Mouse (Mus musculus): ENCODE measurements around the gene Gpr152. TPM values are rescaled to one million over a fixed set of nuclear protein-coding genes. Genes with fewer than 3 reads are reported as not detected.

Gpr152 gene
- polyA plus RNA-seq, 2 experiments = not detected

GRCm38 (mm10) chr19:4171393-4172290 is 32.1 kb downstream of the Gpr152 start:
- DNase-seq (ENCODE audit: low read depth in 3 of 3, low spot score in 3 of 3) (no peak), ATAC-seq (ENCODE audit: insufficient read depth) (no peak)
- 44% methylated on average over 13 of the region's 13 CpGs for WGBS (ENCODE audit: insufficient replicate concordance)
- Histone ChIP-seq H3K27ac (no peak overlapping the region), H3K9me3 (ENCODE audit: control insufficient read depth, low read length) (no peaks in the 10 kb centered on the region), H3K4me2 (ENCODE audit: low read depth) (no peak overlapping the region), H3K4me3 (ENCODE audit: insufficient read depth in 1 of 2, low read depth in 2 of 2, low read length in 2 of 2) (no peak overlapping the region), H3K36me3 (replicated peaks; ENCODE audit: control insufficient read depth, insufficient read depth, low read depth) (no peaks in the 10 kb centered on the region), H3K9ac (replicated peaks) (no peak overlapping the region), H3K27me3 (ENCODE audit: control insufficient read depth, insufficient read depth, low read length) (no peaks in the 10 kb centered on the region), H3K4me1 (replicated peaks; ENCODE audit: control insufficient read depth in 2 of 2, insufficient read depth in 2 of 2, low read length in 1 of 2) (peaks cover 4 to 12% of the 10 kb centered on the region in 2 experiments)
- no peak for TF ChIP-seq EP300 (IDR thresholded peaks at IDR 0.05; ENCODE audit: low read depth)

- Histone ChIP-seq H3K4me2 (ENCODE audit: low read depth) (no peak overlapping the region), H3K27ac (no peak overlapping the region), H3K4me1 (replicated peaks; ENCODE audit: control insufficient read depth in 2 of 2, insufficient read depth in 2 of 2, low read length in 1 of 2) (peaks cover 4 to 12% of the 10 kb centered on the region in 2 experiments), H3K4me3 (ENCODE audit: insufficient read depth in 1 of 2, low read depth in 2 of 2, low read length in 2 of 2) (no peak overlapping the region), H3K27me3 (ENCODE audit: control insufficient read depth, insufficient read depth, low read length) (no peaks in the 10 kb centered on the region), H3K36me3 (replicated peaks; ENCODE audit: control insufficient read depth, insufficient read depth, low read depth) (no peaks in the 10 kb centered on the region), H3K9ac (replicated peaks) (no peak overlapping the region), H3K9me3 (ENCODE audit: control insufficient read depth, low read length) (no peaks in the 10 kb centered on the region)
- WGBS (ENCODE audit: insufficient replicate concordance) = 60% methylated on average over 11 of the region's 11 CpGs
- no peak; the same call in 1 of the 2 replicates for TF ChIP-seq CTCF (IDR thresholded peaks at IDR 0.05; ENCODE audit: low read depth)
- TF ChIP-seq EP300 (IDR thresholded peaks at IDR 0.05; ENCODE audit: low read depth) = no peak
- ATAC-seq (ENCODE audit: insufficient read depth) (no peak), DNase-seq (ENCODE audit: low read depth in 3 of 3, low spot score in 3 of 3) (no peak)
Observed at GRCm38 (mm10) chr19:4172925-4173324, 33.3 kb downstream of the Gpr152 start.

- Histone ChIP-seq H3K4me1 (replicated peaks; ENCODE audit: control insufficient read depth in 2 of 2, insufficient read depth in 2 of 2, low read length in 1 of 2) (peaks cover 0 to 6% of the 10 kb centered on the region in 2 experiments; a peak in 1 of 4 replicates), H3K27ac (no peak within 1 kb of the TSS), H3K4me3 (ENCODE audit: insufficient read depth in 1 of 2, low read depth in 2 of 2, low read length in 2 of 2) (no peak within 1 kb of the TSS), H3K9me3 (ENCODE audit: control insufficient read depth, low read length) (no peaks in the 10 kb centered on the region), H3K4me2 (ENCODE audit: low read depth) (peak within 1 kb of the TSS; percentile 23; the same call in 1 of the 2 replicates), H3K36me3 (replicated peaks; ENCODE audit: control insufficient read depth, insufficient read depth, low read depth) (no peaks in the 10 kb centered on the region), H3K27me3 (ENCODE audit: control insufficient read depth, insufficient read depth, low read length) (no peaks in the 10 kb centered on the region), H3K9ac (replicated peaks) (no peak within 1 kb of the TSS)
- DNase-seq (ENCODE audit: low read depth in 3 of 3, low spot score in 3 of 3) (no peak), ATAC-seq (ENCODE audit: insufficient read depth) (no peak)
- WGBS (ENCODE audit: insufficient replicate concordance) = 23% methylated on average over 11 of the region's 11 CpGs
- TF ChIP-seq CTCF (IDR thresholded peaks at IDR 0.05; ENCODE audit: low read depth) (no peak), EP300 (IDR thresholded peaks at IDR 0.05; ENCODE audit: low read depth) (no peak)
Observed at GRCm38 (mm10) chr19:4175368-4175947, 35.9 kb downstream of the Gpr152 start, which contains the start of gene Carns1. Carns1 (minus strand) TSS chr19:4175479.

- peaks cover 0 to 9% of the 10 kb centered on the region in 2 experiments; a peak in 2 of 4 replicates for H3K4me1 ChIP-seq (replicated peaks; ENCODE audit: control insufficient read depth in 2 of 2, insufficient read depth in 2 of 2, low read length in 1 of 2)
- H3K27me3 ChIP-seq (ENCODE audit: control insufficient read depth, insufficient read depth, low read length) = no peaks in the 10 kb centered on the region
- 64% methylated on average over 7 of the region's 7 CpGs for WGBS (ENCODE audit: insufficient replicate concordance)
- DNase-seq (ENCODE audit: low read depth in 3 of 3, low spot score in 3 of 3) (no peak), ATAC-seq (ENCODE audit: insufficient read depth) (no peak)
- no peaks in the 10 kb centered on the region for H3K36me3 ChIP-seq (replicated peaks; ENCODE audit: control insufficient read depth, insufficient read depth, low read depth)
- no peak overlapping the region for H3K4me2 ChIP-seq (ENCODE audit: low read depth)
- no peak overlapping the region for H3K9ac ChIP-seq (replicated peaks)
- H3K27ac ChIP-seq = no peak overlapping the region
- no peaks in the 10 kb centered on the region for H3K9me3 ChIP-seq (ENCODE audit: control insufficient read depth, low read length)
- H3K4me3 ChIP-seq (ENCODE audit: insufficient read depth in 1 of 2, low read depth in 2 of 2, low read length in 2 of 2) = no peak overlapping the region
- no peak for TF ChIP-seq EP300 (IDR thresholded peaks at IDR 0.05; ENCODE audit: low read depth)
- TF ChIP-seq CTCF (IDR thresholded peaks at IDR 0.05; ENCODE audit: low read depth) = no peak
Observed at GRCm38 (mm10) chr19:4180411-4180810, 40.8 kb downstream of the Gpr152 start.

GRCm38 (mm10) chr19:4181892-4182291 is 42.3 kb downstream of the Gpr152 start:
- DNase-seq (ENCODE audit: low read depth in 3 of 3, low spot score in 3 of 3) (peak in 1 of 3 experiments; percentile 43), ATAC-seq (ENCODE audit: insufficient read depth) (no peak)
- no peaks in the 10 kb centered on the region for H3K27me3 ChIP-seq (ENCODE audit: control insufficient read depth, insufficient read depth, low read length)
- no peak overlapping the region for H3K27ac ChIP-seq
- no peak overlapping the region for H3K4me3 ChIP-seq (ENCODE audit: insufficient read depth in 1 of 2, low read depth in 2 of 2, low read length in 2 of 2)
- H3K9me3 ChIP-seq (ENCODE audit: control insufficient read depth, low read length) = no peaks in the 10 kb centered on the region
- no peak overlapping the region for H3K9ac ChIP-seq (replicated peaks)
- 33% methylated on average over 3 of the region's 3 CpGs for WGBS (ENCODE audit: insufficient replicate concordance)
- H3K36me3 ChIP-seq (replicated peaks; ENCODE audit: control insufficient read depth, insufficient read depth, low read depth) = no peaks in the 10 kb centered on the region
- TF ChIP-seq CTCF (IDR thresholded peaks at IDR 0.05; ENCODE audit: low read depth) (no peak), EP300 (IDR thresholded peaks at IDR 0.05; ENCODE audit: low read depth) (no peak)
- H3K4me2 ChIP-seq (ENCODE audit: low read depth) = no peak overlapping the region
- H3K4me1 ChIP-seq (replicated peaks; ENCODE audit: control insufficient read depth in 2 of 2, insufficient read depth in 2 of 2, low read length in 1 of 2) = peaks cover 0 to 9% of the 10 kb centered on the region in 2 experiments; a peak in 2 of 4 replicates

Measured in liver, embryonic 14.5 days (tissue).